ENCODE assay signal across 10 mouse cellular contexts in genomic region chr2:70566603-70566981, GRCm38 (mm10). TPM values are rescaled to one million over a fixed set of nuclear protein-coding genes. Genes with fewer than 3 reads are reported as not detected.
A peak's percentile ranks its signal among the peaks of the same experiment; 100 is the strongest.
DNase-seq lines count a peak whose midpoint lies in the region; ATAC-seq and TF ChIP-seq lines count a peak whose summit lies in the region.
"Had no signal": no experiment of that assay in that cellular context is flagged by ENCODE, and none has a peak within 500 bp of the region (broad histone marks: within the 10 kb centered on the region; RNA-seq: fewer than 3 reads in every experiment).

No protein-coding gene starts in this region.

- DNase-seq in cerebellum, postnatal 14 days: peak; percentile 44 to 56
- DNase-seq in cerebellum, adult 11 months: no peak
- no peak for DNase-seq in liver
- DNase-seq in hindbrain, embryonic 14.5 days (ENCODE audit: low spot score): peak; percentile 47
- no peak for DNase-seq in stomach, postnatal 0 days (ENCODE audit: low spot score)
- DNase-seq in frontal cortex, postnatal 25 days (ENCODE audit: low spot score in 2 of 2): no peak

- no peak for TF ChIP-seq CTCF in stomach, postnatal 0 days (IDR thresholded peaks at IDR 0.05; ENCODE audit: low read depth)

- no peaks in the 10 kb centered on the region for H3K9me3 ChIP-seq in liver, embryonic 12.5 days (replicated peaks)
- no peaks in the 10 kb centered on the region for H3K9me3 ChIP-seq in hindbrain, embryonic 14.5 days (ENCODE audit: control insufficient read depth, low read length)
- H3K9me3 ChIP-seq in neural tube, embryonic 13.5 days: no peaks in the 10 kb centered on the region
- H3K9me3 ChIP-seq in stomach, postnatal 0 days (ENCODE audit: control insufficient read depth, low read length): no peaks in the 10 kb centered on the region
- H3K9me3 ChIP-seq: megakaryocyte, embryonic 14.5 days had no signal

- H3K27me3 ChIP-seq in liver, embryonic 12.5 days (replicated peaks): peaks cover 99% of the 10 kb centered on the region
- H3K27me3 ChIP-seq in hindbrain, embryonic 14.5 days (ENCODE audit: control insufficient read depth, insufficient read depth, low read length): peaks cover 83% of the 10 kb centered on the region
- H3K27me3 ChIP-seq in neural tube, embryonic 13.5 days: peaks cover 92% of the 10 kb centered on the region
- H3K27me3 ChIP-seq in stomach, postnatal 0 days (ENCODE audit: control insufficient read depth, insufficient read depth, low read length): peaks cover 34% of the 10 kb centered on the region

- no peak overlapping the region for H3K27ac ChIP-seq in liver, embryonic 12.5 days
- peak overlapping the region; percentile 95 for H3K27ac ChIP-seq in hindbrain, embryonic 14.5 days
- H3K27ac ChIP-seq in neural tube, embryonic 13.5 days (replicated peaks): peak overlapping the region; percentile 94
- H3K27ac ChIP-seq in stomach, postnatal 0 days (replicated peaks): no peak overlapping the region

- no peak for ATAC-seq in liver, embryonic 12.5 days
- ATAC-seq in hindbrain, embryonic 14.5 days (ENCODE audit: low FRiP score): no peak
- no peak for ATAC-seq in neural tube, embryonic 13.5 days (ENCODE audit: low read depth)
- no peak for ATAC-seq in stomach, postnatal 0 days (ENCODE audit: low FRiP score, low TSS enrichment)
- ATAC-seq: inflammation-experienced regulatory T-cells, adult 6 months had no signal

- no peak overlapping the region for H3K9ac ChIP-seq in liver, embryonic 12.5 days
- H3K9ac ChIP-seq in hindbrain, embryonic 14.5 days: peak overlapping the region; percentile 80
- H3K9ac ChIP-seq in neural tube, embryonic 13.5 days: peak overlapping the region; percentile 82
- H3K9ac ChIP-seq in stomach, postnatal 0 days (ENCODE audit: low read length): no peak overlapping the region

- peak overlapping the region; percentile 10; the same call in 1 of the 2 replicates for H3K4me2 ChIP-seq in liver, embryonic 12.5 days
- H3K4me2 ChIP-seq in hindbrain, embryonic 14.5 days (replicated peaks): peak overlapping the region; percentile 65
- H3K4me2 ChIP-seq in neural tube, embryonic 13.5 days: peak overlapping the region; percentile 64
- no peak overlapping the region for H3K4me2 ChIP-seq in stomach, postnatal 0 days (replicated peaks; ENCODE audit: low read depth)

- H3K4me3 ChIP-seq in liver, embryonic 12.5 days: no peak overlapping the region
- H3K4me3 ChIP-seq in hindbrain, embryonic 14.5 days (replicated peaks; ENCODE audit: low read length): peak overlapping the region; percentile 55
- H3K4me3 ChIP-seq in neural tube, embryonic 13.5 days: peak overlapping the region; percentile 53
- H3K4me3 ChIP-seq in stomach, postnatal 0 days (ENCODE audit: low read depth, low read length): no peak overlapping the region
- H3K4me3 ChIP-seq: megakaryocyte, embryonic 14.5 days had no signal

- WGBS in liver, embryonic 12.5 days (ENCODE audit: insufficient replicate concordance): 3% methylated on average over 18 of the region's 18 CpGs
- WGBS in hindbrain, embryonic 14.5 days: 1% methylated on average over 18 of the region's 18 CpGs
- 3% methylated on average over 18 of the region's 18 CpGs for WGBS in neural tube, embryonic 13.5 days
- WGBS in stomach, postnatal 0 days: 3% methylated on average over 18 of the region's 18 CpGs

- H3K4me1 ChIP-seq in liver, embryonic 12.5 days: peaks cover 31% of the 10 kb centered on the region
- peaks cover 10% of the 10 kb centered on the region; the same call in 1 of the 2 replicates for H3K4me1 ChIP-seq in hindbrain, embryonic 14.5 days (replicated peaks; ENCODE audit: control insufficient read depth, insufficient read depth, low read length)
- peaks cover 73% of the 10 kb centered on the region for H3K4me1 ChIP-seq in neural tube, embryonic 13.5 days (replicated peaks)
- H3K4me1 ChIP-seq in stomach, postnatal 0 days (replicated peaks; ENCODE audit: control insufficient read depth, insufficient read depth): no peaks in the 10 kb centered on the region

- no peaks in the 10 kb centered on the region for H3K36me3 ChIP-seq in liver, embryonic 12.5 days
- no peaks in the 10 kb centered on the region for H3K36me3 ChIP-seq in hindbrain, embryonic 14.5 days (replicated peaks; ENCODE audit: control insufficient read depth, insufficient read depth)
- no peaks in the 10 kb centered on the region for H3K36me3 ChIP-seq in neural tube, embryonic 13.5 days
- no peaks in the 10 kb centered on the region for H3K36me3 ChIP-seq in stomach, postnatal 0 days (ENCODE audit: control insufficient read depth, insufficient read depth, low read length)

- TF ChIP-seq EP300 in stomach, postnatal 0 days (optimal IDR thresholded peaks at IDR 0.05): no peak

RNA-seq across cellular contexts. Expression of gene Gad1, which starts 13.7 kb away (rescaled TPM):
- 0.14 TPM in 1 of 2 replicates, not detected in the other for polyA plus RNA-seq in liver, embryonic 12.5 days (2016; fragmentation: Nextera tagmentation; extraction: Ambion mirVana)
- polyA plus RNA-seq in hindbrain, embryonic 14.5 days (2014; fragmentation: Nextera tagmentation; extraction: Ambion mirVana): 89.8 and 119 TPM in 2 replicates
- polyA plus RNA-seq in neural tube, embryonic 13.5 days (2015; fragmentation: Nextera tagmentation; extraction: Ambion mirVana): 36.6 and 36.9 TPM in 2 replicates
- polyA plus RNA-seq in stomach, postnatal 0 days (2015; fragmentation: Nextera tagmentation; extraction: Ambion mirVana): 0.02 and 0.06 TPM in 2 replicates

RNA-seq across cellular contexts. Expression of gene Erich2, which starts 58.0 kb away (rescaled TPM):
- 0.13 TPM in 1 of 2 replicates, not detected in the other for polyA plus RNA-seq in liver, embryonic 12.5 days (2016; fragmentation: Nextera tagmentation; extraction: Ambion mirVana)
- 1.9 and 3.8 TPM in 2 replicates for polyA plus RNA-seq in hindbrain, embryonic 14.5 days (2014; fragmentation: Nextera tagmentation; extraction: Ambion mirVana)
- 0.68 and 0.80 TPM in 2 replicates for polyA plus RNA-seq in neural tube, embryonic 13.5 days (2015; fragmentation: Nextera tagmentation; extraction: Ambion mirVana)
- polyA plus RNA-seq in stomach, postnatal 0 days (2015; fragmentation: Nextera tagmentation; extraction: Ambion mirVana): 1.1 and 1.7 TPM in 2 replicates
- polyA plus RNA-seq: inflammation-experienced regulatory T-cells, adult 6 months had no signal

Comparison
In these comparisons a context has a peak if more than half of its experiments do, and no peak if none do; other contexts are left out.
1. DNase-seq: peak in cerebellum, postnatal 14 days (2 of 2) and hindbrain, embryonic 14.5 days (single experiment); none in cerebellum, adult 11 months (single experiment), liver (single experiment), stomach, postnatal 0 days (single experiment) and frontal cortex, postnatal 25 days (0 of 2).
2. H3K27ac ChIP-seq: peak in hindbrain, embryonic 14.5 days (single experiment) and neural tube, embryonic 13.5 days (single experiment); none in liver, embryonic 12.5 days (single experiment) and stomach, postnatal 0 days (single experiment).
3. H3K4me3 ChIP-seq: peak in hindbrain, embryonic 14.5 days (single experiment) and neural tube, embryonic 13.5 days (single experiment); none in liver, embryonic 12.5 days (single experiment) and stomach, postnatal 0 days (single experiment).
4. H3K9ac ChIP-seq: peak in hindbrain, embryonic 14.5 days (single experiment) and neural tube, embryonic 13.5 days (single experiment); none in liver, embryonic 12.5 days (single experiment) and stomach, postnatal 0 days (single experiment).
5. RNA of gene Gad1, which starts 13.7 kb away (polyA plus RNA-seq): 89.8 to 119 TPM in hindbrain, embryonic 14.5 days and 36.6 to 36.9 TPM in neural tube, embryonic 13.5 days; 0.14 TPM in liver, embryonic 12.5 days and 0.02 to 0.06 TPM in stomach, postnatal 0 days; every median in the first group is over 10 times any median in the second.